Comparison of ENCODE assay signal across 22 mouse cellular contexts in genomic region chr11:109665424-109665823, GRCm38 (mm10). TPM values are rescaled to one million over a fixed set of nuclear protein-coding genes. Genes with fewer than 3 reads are reported as not detected.
"Had no signal": no experiment of that assay in that cellular context is flagged by ENCODE, and none has a peak within 500 bp of the region (broad histone marks: within the 10 kb centered on the region; RNA-seq: fewer than 3 reads in every experiment).

No protein-coding gene starts in this region.

- H3K4me2 ChIP-seq: liver, embryonic 15.5 days; lung, embryonic 15.5 days; midbrain, embryonic 13.5 days; midbrain, embryonic 15.5 days; neural tube, embryonic 13.5 days; neural tube, embryonic 15.5 days had no signal

- DNase-seq: liver, postnatal 0 days; lung, adult 2 months; lung, postnatal 14 days; lung, postnatal 36 days; retina, postnatal 1 day; right cerebral cortex, adult 18-20 months; right cerebral cortex, postnatal 25 days; right cerebral cortex, postnatal 4 days; spleen, adult 18-20 months; thymus, adult 18-20 months; thymus, postnatal 14 days; thymus, postnatal 36 days had no signal

- ATAC-seq: liver, postnatal 0 days; lung, postnatal 0 days; midbrain, embryonic 13.5 days; midbrain, embryonic 15.5 days had no signal

- H3K4me3 ChIP-seq: liver, embryonic 15.5 days; lung, embryonic 15.5 days; megakaryocyte, embryonic 14.5 days; midbrain, embryonic 13.5 days; midbrain, embryonic 15.5 days; neural tube, embryonic 13.5 days; neural tube, embryonic 15.5 days had no signal

- H3K27me3 ChIP-seq: liver, embryonic 15.5 days; lung, embryonic 15.5 days; megakaryocyte, embryonic 14.5 days; midbrain, embryonic 13.5 days; midbrain, embryonic 15.5 days; neural tube, embryonic 13.5 days; neural tube, embryonic 15.5 days had no signal

- H3K27ac ChIP-seq: liver, embryonic 15.5 days; lung, embryonic 15.5 days; macrophage; midbrain, embryonic 13.5 days; midbrain, embryonic 15.5 days; neural tube, embryonic 13.5 days; neural tube, embryonic 15.5 days had no signal

RNA-seq across cellular contexts. Expression of gene Fam20a, which starts 56.7 kb away (rescaled TPM):
- total RNA-seq: megakaryocyte progenitor cell, adult 5-6 weeks had no signal
- polyA plus RNA-seq: macrophage had no signal
